Mouse (Mus musculus) lung, embryonic 15.5 days (tissue): Measurements from ENCODE around the gene Mtor. TPM values are rescaled to one million over a fixed set of nuclear protein-coding genes. Genes with fewer than 3 reads are reported as not detected.
A peak's percentile ranks its signal among the peaks of the same experiment; 100 is the strongest.

Experiments used
- ATAC-seq: fragments of 200-750 bp; cut with Nextera tagmentation; 2 replicates; pipeline ENCODE4 v1.8.0; 2017; ENCODE audit warnings: moderate number of reproducible peaks, borderline replicate concordance; ENCODE audit not compliant: low FRiP score, low TSS enrichment; ENCODE audit errors: extremely low read depth
- H3K27ac ChIP-seq: fragments of 300-500 bp; sonication (generic); 2 replicates; pipeline ENCODE4 v1.5.1; 2015; ENCODE audit warnings: moderate library complexity, mild to moderate bottlenecking, inconsistent platforms
- H3K27me3 ChIP-seq: fragments of 300-500 bp; sonication (generic); 2 replicates; pipeline ENCODE4 v1.6.1; 2015; ENCODE audit warnings: inconsistent platforms
- H3K36me3 ChIP-seq: fragments of 300-500 bp; sonication (generic); 2 replicates; pipeline ENCODE4 v1.6.1; 2015; ENCODE audit warnings: inconsistent platforms
- H3K4me1 ChIP-seq: fragments of 300-500 bp; sonication (generic); 2 replicates; pipeline ENCODE4 v1.6.1; 2015; ENCODE audit warnings: inconsistent platforms
- H3K4me2 ChIP-seq: fragments of 300-500 bp; sonication (generic); 2 replicates; pipeline ENCODE4 v1.6.1; 2015; ENCODE audit warnings: inconsistent platforms, mild to moderate bottlenecking, moderate library complexity
- H3K4me3 ChIP-seq: fragments of 300-500 bp; sonication (generic); 2 replicates; pipeline ENCODE4 v1.5.1; 2015; ENCODE audit warnings: mild to moderate bottlenecking, inconsistent platforms
- H3K9ac ChIP-seq: fragments of 300-500 bp; sonication (generic); 2 replicates; pipeline ENCODE4 v1.6.1; 2015; ENCODE audit warnings: inconsistent platforms
- H3K9me3 ChIP-seq: fragments of 300-500 bp; sonication (generic); 2 replicates; pipeline ENCODE4 v1.6.1; 2016; ENCODE audit warnings: inconsistent platforms
- WGBS: fragments of 180-500 bp; shearing (Covaris S2); methylation state at CpG from one replicate; pipeline ENCODE4 v1.1.7; 2015; 5-methylcytosine and 5-hydroxymethylcytosine counted together
- polyA plus RNA-seq: library from polyadenylated mRNA; unstranded; fragments of >200 nt; fragmentation: Nextera tagmentation; extraction: Ambion mirVana; gene quantifications from 2 replicates; pipeline ENCODE4 v1.2.1, GENCODE M21; 2015

Mtor gene
- polyA plus RNA-seq, 1 experiment from 2014 or later: 13.8 TPM

DNA sequence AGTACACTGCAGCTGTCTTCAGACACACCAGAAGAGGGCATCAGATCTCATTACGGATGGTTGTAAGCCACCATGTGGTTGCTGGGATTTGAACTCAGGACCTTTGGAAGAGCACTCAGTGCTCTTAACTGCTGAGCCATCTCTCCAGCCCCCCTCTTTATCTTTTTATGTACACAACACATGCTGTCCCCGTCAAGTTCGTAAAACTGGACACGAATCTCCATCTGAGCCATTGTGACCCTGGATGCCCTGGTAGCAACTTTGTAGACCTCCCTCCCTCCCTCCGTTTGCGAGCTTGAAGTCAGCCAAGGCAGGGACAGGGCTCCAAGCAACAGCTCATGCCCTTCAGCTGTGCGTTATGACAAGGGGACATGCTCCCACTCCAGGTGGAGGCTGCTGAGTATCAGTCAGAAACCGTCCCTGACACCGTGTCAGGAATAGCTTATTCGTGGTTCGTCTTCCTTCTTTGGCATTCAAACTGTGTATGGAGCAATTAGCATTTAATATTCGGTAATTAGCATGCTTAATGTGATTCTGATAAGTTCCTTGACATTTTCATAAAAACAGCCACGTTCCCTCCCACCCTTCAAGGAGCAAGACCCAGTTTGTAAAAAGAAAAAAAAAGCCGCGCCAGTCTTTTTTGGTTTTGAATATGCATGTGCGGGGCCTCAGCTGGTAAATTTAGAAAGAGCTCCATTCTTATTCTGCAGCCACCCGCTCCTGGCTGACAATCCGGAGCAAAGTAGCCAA is 142.2 kb downstream of the Mtor start:
- H3K27ac ChIP-seq: peak overlapping the region; percentile 83
- 3% methylated on average over 18 of the region's 18 CpGs for WGBS
- no peaks in the 10 kb centered on the region for H3K27me3 ChIP-seq
- H3K4me2 ChIP-seq: peak overlapping the region; percentile 77
- peak overlapping the region; percentile 90 for H3K9ac ChIP-seq
- H3K4me3 ChIP-seq: peak overlapping the region; percentile 99
- H3K9me3 ChIP-seq: no peaks in the 10 kb centered on the region
- H3K4me1 ChIP-seq: peaks cover 34% of the 10 kb centered on the region
- H3K36me3 ChIP-seq: peaks cover 25% of the 10 kb centered on the region
- no peak for ATAC-seq

DNA sequence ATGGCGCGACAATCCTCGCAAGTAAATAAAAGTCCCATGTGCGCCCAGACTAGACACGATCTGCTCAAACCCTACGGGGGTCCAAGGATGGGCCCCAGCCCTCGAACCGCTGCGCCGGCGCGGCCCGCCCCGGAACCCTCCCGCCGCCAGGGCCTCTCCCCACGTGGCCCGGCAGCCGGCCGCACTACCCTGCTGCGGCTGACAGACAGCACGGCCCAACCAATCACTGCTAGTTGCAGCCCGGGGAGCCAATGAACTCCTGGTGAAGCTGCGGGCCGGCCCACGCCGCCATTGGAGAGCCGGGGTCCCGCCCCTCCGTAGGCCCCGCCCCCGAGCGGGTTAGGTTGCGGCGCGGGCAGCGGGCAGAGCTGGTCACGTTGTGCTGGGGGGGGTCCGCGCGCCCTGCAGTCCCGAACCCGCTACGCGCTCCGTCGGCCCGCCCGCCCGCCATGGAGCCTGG is 142.8 kb downstream of the Mtor start, which contains the start of gene Srm:
TSS of gene Srm (plus strand) at position 333 of the 460 bp plus-strand sequence.
- under 1% methylated on average over 49 of the region's 50 CpGs for WGBS
- Histone ChIP-seq H3K4me3 (peak within 1 kb of the TSS; percentile 99), H3K4me2 (peak within 1 kb of the TSS; percentile 77), H3K27me3 (no peaks in the 10 kb centered on the region), H3K9ac (peak within 1 kb of the TSS; percentile 90), H3K9me3 (no peaks in the 10 kb centered on the region), H3K27ac (peak within 1 kb of the TSS; percentile 83), H3K36me3 (peaks cover 31% of the 10 kb centered on the region), H3K4me1 (peaks cover 34% of the 10 kb centered on the region)
- peak; percentile 99 for ATAC-seq

DNA sequence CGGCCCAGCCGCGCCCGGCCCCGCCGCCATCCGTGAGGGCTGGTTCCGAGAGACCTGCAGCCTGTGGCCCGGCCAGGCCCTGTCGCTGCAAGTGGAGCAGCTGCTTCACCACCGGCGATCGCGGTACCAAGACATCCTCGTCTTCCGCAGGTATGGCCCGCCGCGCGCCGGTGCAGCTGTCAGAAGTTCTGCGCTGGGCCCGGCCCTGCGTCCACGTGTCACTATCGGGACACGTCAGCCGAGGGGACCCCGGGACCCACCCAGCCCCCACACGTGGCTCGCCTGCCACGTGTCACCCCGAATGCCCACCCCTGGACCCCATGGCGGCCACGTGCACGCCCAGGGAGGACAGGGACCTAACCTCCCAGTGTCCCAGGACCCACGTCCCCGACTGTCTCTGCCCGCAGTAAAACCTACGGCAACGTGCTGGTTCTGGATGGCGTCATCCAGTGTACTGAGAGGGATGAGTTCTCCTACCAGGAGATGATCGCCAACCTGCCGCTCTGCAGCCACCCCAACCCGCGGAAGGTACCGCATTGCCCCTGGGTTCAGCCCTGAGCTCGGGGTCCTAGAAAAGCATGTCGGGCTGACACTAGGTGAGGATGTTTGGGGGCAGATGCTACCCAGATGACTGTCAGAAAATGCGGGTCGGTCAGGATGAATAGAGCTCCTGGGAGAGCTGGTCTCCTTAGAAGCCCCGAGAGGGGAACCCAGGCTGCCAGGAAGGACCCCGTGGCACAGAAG is 143.4 kb downstream of the Mtor start:
- H3K4me3 ChIP-seq: peak overlapping the region; percentile 99
- ATAC-seq: peak; percentile 41
- H3K4me1 ChIP-seq: peaks cover 34% of the 10 kb centered on the region
- peak overlapping the region; percentile 60; the same call in 1 of the 2 replicates for H3K27ac ChIP-seq
- peaks cover 37% of the 10 kb centered on the region for H3K36me3 ChIP-seq
- no peaks in the 10 kb centered on the region for H3K9me3 ChIP-seq
- H3K4me2 ChIP-seq: peak overlapping the region; percentile 77
- peak overlapping the region; percentile 90 for H3K9ac ChIP-seq
- no peaks in the 10 kb centered on the region for H3K27me3 ChIP-seq
- WGBS: under 1% methylated on average over 53 of the region's 53 CpGs

DNA sequence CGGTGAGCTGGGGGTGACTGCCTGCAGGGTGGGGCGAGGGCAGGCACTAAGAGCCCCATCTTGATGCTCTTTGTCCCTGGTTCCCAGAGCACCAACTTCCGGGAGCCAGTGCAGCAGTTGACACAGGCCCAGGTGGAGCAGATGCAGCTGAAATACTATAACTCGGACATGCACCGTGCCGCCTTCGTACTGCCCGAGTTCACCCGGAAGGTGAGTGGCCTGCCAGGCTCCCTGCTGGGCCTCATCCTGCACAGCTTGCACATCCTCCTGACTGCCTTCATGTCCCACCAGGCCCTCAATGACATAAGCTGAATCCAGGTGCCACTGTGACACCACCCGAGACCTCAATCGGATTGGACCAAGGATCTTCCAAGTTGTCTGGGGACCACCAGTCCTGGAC is 145.6 kb downstream of the Mtor start:
- no peak for ATAC-seq
- 91% methylated on average over 11 of the region's 11 CpGs for WGBS
- no peak overlapping the region for H3K27ac ChIP-seq
- no peak overlapping the region for H3K4me2 ChIP-seq
- peaks cover 50% of the 10 kb centered on the region for H3K36me3 ChIP-seq
- H3K9me3 ChIP-seq: no peaks in the 10 kb centered on the region
- no peak overlapping the region for H3K9ac ChIP-seq
- H3K4me1 ChIP-seq: peaks cover 29% of the 10 kb centered on the region
- H3K27me3 ChIP-seq: no peaks in the 10 kb centered on the region
- H3K4me3 ChIP-seq: no peak overlapping the region

DNA sequence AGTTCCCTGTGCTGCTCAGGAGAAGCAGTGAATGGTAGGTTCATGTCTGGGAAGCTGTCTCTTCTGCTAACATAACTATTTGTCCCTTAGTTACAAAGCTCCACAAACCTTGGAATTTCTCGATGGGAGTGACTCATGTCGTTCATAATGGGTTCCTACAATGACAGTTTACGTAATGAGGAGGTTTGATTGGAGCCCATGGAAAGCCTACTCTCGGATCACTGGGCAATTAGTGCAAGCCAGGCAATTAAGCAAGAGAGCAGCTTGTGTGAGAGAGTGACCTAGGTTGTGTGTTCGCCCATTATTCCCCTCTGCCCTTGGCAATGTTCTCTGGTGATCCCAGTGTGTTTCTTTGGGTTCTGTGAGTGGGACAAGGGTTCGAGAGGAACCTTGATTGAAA is 147.5 kb downstream of the Mtor start:
- peaks cover 55% of the 10 kb centered on the region for H3K36me3 ChIP-seq
- H3K4me3 ChIP-seq: no peak overlapping the region
- peaks cover 17% of the 10 kb centered on the region for H3K4me1 ChIP-seq
- no peak overlapping the region for H3K9ac ChIP-seq
- 88% methylated on average over 6 of the region's 6 CpGs for WGBS
- H3K9me3 ChIP-seq: no peaks in the 10 kb centered on the region
- H3K4me2 ChIP-seq: no peak overlapping the region
- no peaks in the 10 kb centered on the region for H3K27me3 ChIP-seq
- H3K27ac ChIP-seq: no peak overlapping the region
- no peak for ATAC-seq

DNA sequence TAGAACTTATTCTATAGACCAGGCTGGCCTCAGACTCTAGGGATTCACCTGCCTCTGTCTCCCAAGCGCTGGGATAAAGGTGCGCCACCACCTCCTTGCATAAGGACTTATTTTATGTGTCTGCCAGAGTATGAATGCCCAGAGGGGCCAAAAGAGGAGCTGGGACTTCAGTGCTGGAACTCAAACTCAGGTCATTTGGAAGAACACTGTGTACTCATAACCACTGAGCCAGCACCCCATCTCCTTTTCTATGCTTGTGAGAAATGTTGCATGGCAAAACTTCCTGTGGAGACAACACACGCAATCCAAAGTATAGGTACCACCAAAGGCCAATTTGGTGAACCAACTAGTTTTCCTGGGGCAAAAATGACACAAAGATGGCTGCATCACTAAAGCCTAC is 148.3 kb downstream of the Mtor start:
- WGBS: 94% methylated on average over 3 of the region's 3 CpGs
- no peak for ATAC-seq

DNA sequence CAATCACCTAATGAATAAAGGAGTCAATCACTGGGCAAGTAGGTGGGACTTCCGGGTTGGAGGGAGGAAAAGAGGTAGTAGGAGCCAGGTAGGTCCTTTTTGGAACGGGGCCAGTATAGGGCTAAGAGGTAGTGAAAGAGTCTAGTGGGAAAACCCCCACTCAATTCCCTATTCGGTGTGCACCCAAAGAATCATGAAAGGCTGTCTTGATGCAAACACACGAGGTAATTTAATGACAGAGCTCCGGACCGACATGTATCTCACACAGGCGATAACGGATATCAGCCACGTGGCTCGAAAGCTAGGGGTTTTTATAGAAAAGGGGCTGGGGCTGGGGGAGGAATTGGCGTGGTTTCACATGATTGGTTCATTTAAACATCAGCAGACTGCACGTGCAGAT is 150.4 kb downstream of the Mtor start:
- peaks cover 47% of the 10 kb centered on the region for H3K36me3 ChIP-seq
- no peak overlapping the region for H3K4me2 ChIP-seq
- no peaks in the 10 kb centered on the region for H3K27me3 ChIP-seq
- H3K4me3 ChIP-seq: no peak overlapping the region
- 93% methylated on average over 12 of the region's 12 CpGs for WGBS
- ATAC-seq: no peak
- H3K27ac ChIP-seq: no peak overlapping the region
- no peaks in the 10 kb centered on the region for H3K9me3 ChIP-seq
- H3K4me1 ChIP-seq: no peaks in the 10 kb centered on the region
- H3K9ac ChIP-seq: no peak overlapping the region

More for the DNA sequence above, 148.3 kb downstream of the Mtor start:
- peaks cover 17% of the 10 kb centered on the region for H3K4me1 ChIP-seq
- no peak overlapping the region for H3K4me2 ChIP-seq
- H3K9me3 ChIP-seq: no peaks in the 10 kb centered on the region
- H3K9ac ChIP-seq: no peak overlapping the region
- no peak overlapping the region for H3K4me3 ChIP-seq
- no peak overlapping the region for H3K27ac ChIP-seq
- no peaks in the 10 kb centered on the region for H3K27me3 ChIP-seq
- peaks cover 55% of the 10 kb centered on the region for H3K36me3 ChIP-seq

DNA sequence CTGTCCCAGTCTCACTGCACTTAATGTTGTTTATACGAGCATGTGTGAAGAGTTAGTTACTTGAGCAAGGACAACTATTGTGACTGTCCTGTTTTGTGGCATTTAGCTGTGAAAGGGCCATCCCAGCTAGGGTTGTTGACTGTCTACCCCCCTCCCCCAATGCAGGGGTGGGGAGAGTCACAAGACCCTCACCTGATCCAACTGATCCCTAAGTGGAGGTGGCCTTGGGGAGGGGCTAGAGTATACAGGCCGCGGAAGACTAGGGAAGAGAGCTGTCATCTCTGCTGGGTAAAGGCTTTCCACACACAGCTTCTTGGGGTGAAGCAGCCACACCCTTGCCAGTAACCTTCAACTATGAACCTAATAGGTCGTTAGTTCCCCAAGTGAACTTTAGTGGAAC is 151.9 kb downstream of the Mtor start:
- no peaks in the 10 kb centered on the region for H3K9me3 ChIP-seq
- 89% methylated on average over 4 of the region's 4 CpGs for WGBS
- H3K4me1 ChIP-seq: no peaks in the 10 kb centered on the region
- H3K27ac ChIP-seq: no peak overlapping the region
- no peak overlapping the region for H3K4me2 ChIP-seq
- no peak overlapping the region for H3K9ac ChIP-seq
- H3K4me3 ChIP-seq: no peak overlapping the region
- H3K27me3 ChIP-seq: no peaks in the 10 kb centered on the region
- peaks cover 32% of the 10 kb centered on the region for H3K36me3 ChIP-seq
- ATAC-seq: no peak

DNA sequence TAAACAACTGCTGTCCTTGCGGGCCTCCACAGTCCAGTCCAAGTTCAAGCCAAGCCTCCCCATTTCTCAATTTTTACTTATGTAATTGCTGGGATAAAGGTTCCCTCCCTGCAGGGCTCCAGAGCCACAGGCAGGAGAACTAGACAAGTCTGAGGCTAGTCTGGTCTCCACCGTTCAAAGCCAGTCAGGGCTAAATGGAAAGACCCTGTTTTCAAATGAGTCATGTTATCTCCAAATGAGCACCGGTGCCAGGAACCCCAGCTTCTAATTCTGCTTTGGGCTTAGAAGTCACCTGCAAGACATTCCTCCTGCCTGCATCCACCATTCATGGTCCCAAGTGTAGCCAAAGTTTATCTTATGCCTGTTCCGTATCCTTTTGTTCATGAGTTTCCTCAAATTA is 153.5 kb downstream of the Mtor start:
- 66% methylated on average over 4 of the region's 4 CpGs for WGBS
- Histone ChIP-seq H3K27ac (no peak overlapping the region), H3K9me3 (no peaks in the 10 kb centered on the region), H3K4me3 (no peak overlapping the region), H3K4me2 (no peak overlapping the region), H3K27me3 (no peaks in the 10 kb centered on the region), H3K36me3 (peaks cover 17% of the 10 kb centered on the region), H3K9ac (no peak overlapping the region), H3K4me1 (no peaks in the 10 kb centered on the region)
- ATAC-seq: no peak

DNA sequence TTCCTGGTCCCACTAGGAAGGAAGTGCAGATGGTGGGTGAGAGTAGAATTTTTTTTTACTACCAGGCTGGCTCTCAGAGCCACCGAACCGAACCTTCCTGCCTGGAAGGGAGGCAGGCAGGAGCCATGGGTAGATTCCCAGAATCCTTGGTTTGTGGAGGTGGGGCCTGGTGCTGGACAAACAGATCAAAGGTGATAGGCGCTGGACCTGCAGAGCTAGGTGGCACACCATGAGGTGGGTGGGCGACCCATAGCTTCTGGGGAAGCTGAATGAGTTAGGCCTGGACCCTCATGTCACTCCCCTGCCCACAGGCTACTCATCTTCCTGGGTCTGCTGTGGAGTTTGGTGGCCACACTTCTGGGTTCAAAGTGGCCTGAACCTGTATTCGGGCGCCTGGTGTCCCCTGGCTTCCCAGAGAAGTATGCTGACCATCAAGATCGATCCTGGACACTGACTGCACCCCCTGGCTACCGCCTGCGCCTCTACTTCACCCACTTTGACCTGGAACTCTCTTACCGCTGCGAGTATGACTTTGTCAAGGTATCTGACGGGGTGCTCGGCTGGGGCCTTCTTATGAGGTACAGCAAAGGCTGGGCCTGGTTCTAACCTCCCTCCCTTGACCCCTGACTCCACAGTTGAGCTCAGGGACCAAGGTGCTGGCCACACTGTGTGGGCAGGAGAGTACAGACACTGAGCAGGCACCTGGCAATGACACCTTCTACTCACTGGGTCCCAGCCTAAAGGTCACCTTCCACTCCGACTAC is 154.1 kb downstream of the Mtor start, which contains the start of gene Masp2:
TSS of gene Masp2 (plus strand) at position 198 of the 764 bp plus-strand sequence.
- no peaks in the 10 kb centered on the region for H3K27me3 ChIP-seq
- H3K4me1 ChIP-seq: no peaks in the 10 kb centered on the region
- H3K9me3 ChIP-seq: no peaks in the 10 kb centered on the region
- no peak within 1 kb of the TSS for H3K9ac ChIP-seq
- no peak within 1 kb of the TSS for H3K27ac ChIP-seq
- H3K4me3 ChIP-seq: no peak within 1 kb of the TSS
- H3K4me2 ChIP-seq: no peak within 1 kb of the TSS
- peaks cover 12% of the 10 kb centered on the region for H3K36me3 ChIP-seq
- WGBS: 79% methylated on average over 14 of the region's 14 CpGs
- no peak for ATAC-seq

DNA sequence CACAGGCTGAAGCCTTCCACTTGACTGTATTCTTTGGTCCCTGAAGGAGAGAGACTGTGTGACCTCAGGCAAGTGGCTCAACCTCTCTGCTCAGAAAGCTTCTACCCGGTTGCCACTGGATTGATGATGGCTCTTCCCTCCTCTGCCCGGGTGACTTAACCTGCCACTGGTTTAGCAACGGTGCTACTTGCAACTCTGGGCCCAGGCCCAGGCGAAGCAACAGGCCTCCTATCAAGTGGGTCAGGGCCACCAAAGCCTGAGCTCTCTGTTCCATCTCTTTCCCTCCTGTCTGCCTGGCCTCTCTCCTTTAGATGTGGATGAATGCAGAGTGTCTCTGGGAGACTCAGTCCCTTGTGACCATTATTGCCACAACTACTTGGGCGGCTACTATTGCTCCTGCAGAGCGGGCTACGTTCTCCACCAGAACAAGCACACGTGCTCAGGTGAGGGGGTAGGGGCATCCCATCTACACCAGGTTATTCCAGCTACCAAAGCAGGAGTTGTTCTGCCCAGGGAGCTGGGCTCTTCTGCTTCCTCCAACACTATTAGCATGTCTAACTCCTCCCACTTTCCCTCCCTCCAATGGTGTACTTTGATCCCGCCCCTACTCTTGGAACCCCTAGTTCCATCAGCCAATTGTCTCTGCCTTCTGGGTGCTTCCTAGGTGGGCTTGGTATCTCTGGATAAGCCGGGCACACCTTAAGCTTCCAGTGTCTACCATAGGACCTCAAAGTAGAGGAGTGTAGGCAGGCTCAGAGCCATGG is 155.1 kb downstream of the Mtor start:
- 65% methylated on average over 10 of the region's 10 CpGs for WGBS
- peak; percentile 15; the same call in 1 of the 2 replicates for ATAC-seq

More for the DNA sequence above, 155.1 kb downstream of the Mtor start:
- H3K27ac ChIP-seq: no peak overlapping the region
- no peak overlapping the region for H3K4me3 ChIP-seq
- H3K4me2 ChIP-seq: no peak overlapping the region
- peaks cover 9% of the 10 kb centered on the region for H3K36me3 ChIP-seq
- 0 out of 2 replicates have a peak, but pooled peaks cover under 1% of the 10 kb centered on the region for H3K4me1 ChIP-seq
- H3K9me3 ChIP-seq: no peaks in the 10 kb centered on the region
- no peak overlapping the region for H3K9ac ChIP-seq
- no peaks in the 10 kb centered on the region for H3K27me3 ChIP-seq
